In the genomic region with DNA sequence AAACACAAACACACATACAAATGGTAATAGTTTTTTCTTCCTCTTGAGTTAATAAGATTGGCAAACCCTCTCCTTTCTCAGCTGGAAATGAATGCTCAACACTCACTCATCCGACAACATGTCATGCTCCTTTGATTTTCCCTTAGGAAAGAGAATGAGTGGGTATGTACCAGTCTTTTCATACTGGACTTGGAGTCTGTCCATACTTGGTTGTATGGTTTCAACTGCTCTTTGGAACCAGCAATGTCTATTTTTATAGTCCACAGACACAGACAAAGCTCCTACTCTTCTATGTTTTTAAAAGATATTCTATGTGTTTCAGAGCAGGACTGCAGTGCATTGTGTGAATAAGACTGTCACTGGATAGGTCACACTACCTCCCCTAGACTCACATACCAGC, we compare ENCODE assay signal across 17 mouse cellular contexts.
"Had no signal": no experiment of that assay in that cellular context is flagged by ENCODE, and none has a peak within 500 bp of the region (broad histone marks: within the 10 kb centered on the region; RNA-seq: fewer than 3 reads in every experiment).

No protein-coding gene starts in this region.

- H3K36me3 ChIP-seq: midbrain, embryonic 10.5 days; midbrain, embryonic 12.5 days; midbrain, embryonic 15.5 days; neural tube, embryonic 13.5 days; neural tube, embryonic 15.5 days; stomach, embryonic 15.5 days had no signal

- H3K9me3 ChIP-seq: midbrain, embryonic 10.5 days; midbrain, embryonic 12.5 days; midbrain, embryonic 15.5 days; neural tube, embryonic 13.5 days; neural tube, embryonic 15.5 days; stomach, embryonic 15.5 days had no signal

- H3K4me3 ChIP-seq: midbrain, embryonic 10.5 days; midbrain, embryonic 12.5 days; midbrain, embryonic 15.5 days; myocyte; neural tube, embryonic 13.5 days; neural tube, embryonic 15.5 days; stomach, embryonic 15.5 days had no signal

- H3K4me1 ChIP-seq: midbrain, embryonic 15.5 days; neural tube, embryonic 13.5 days; neural tube, embryonic 15.5 days; stomach, embryonic 15.5 days had no signal

- H3K27ac ChIP-seq: midbrain, embryonic 10.5 days; midbrain, embryonic 12.5 days; midbrain, embryonic 15.5 days; neural tube, embryonic 13.5 days; neural tube, embryonic 15.5 days; stomach, embryonic 15.5 days; stomach, postnatal 0 days had no signal

- H3K9ac ChIP-seq: lung, embryonic 14.5 days; midbrain, embryonic 12.5 days; midbrain, embryonic 15.5 days; neural tube, embryonic 13.5 days; neural tube, embryonic 15.5 days; stomach, embryonic 15.5 days had no signal

- H3K4me2 ChIP-seq: lung, embryonic 14.5 days; midbrain, embryonic 12.5 days; midbrain, embryonic 15.5 days; neural tube, embryonic 13.5 days; neural tube, embryonic 15.5 days; stomach, embryonic 15.5 days had no signal

- H3K27me3 ChIP-seq: midbrain, embryonic 12.5 days; midbrain, embryonic 15.5 days; neural tube, embryonic 13.5 days; neural tube, embryonic 15.5 days; stomach, embryonic 15.5 days had no signal

- ATAC-seq: midbrain, embryonic 15.5 days had no signal

- DNase-seq: lung, adult 18-20 months; lung, embryonic 14.5 days; lung, postnatal 10 days; lung, postnatal 4 days; retina, postnatal 1 day; right cerebral cortex, adult 18-20 months; thymus, adult 2 months; thymus, postnatal 25 days; thymus, postnatal 4 days had no signal
